Mouse (Mus musculus): Measurements from ENCODE around the gene Fam186b. TPM values are rescaled to one million over a fixed set of nuclear protein-coding genes. Genes with fewer than 3 reads are reported as not detected.

The Fam186b gene
- polyA plus RNA-seq, 1 experiment: 0.06 TPM

- H3K36me3 ChIP-seq (ENCODE audit: control insufficient read depth, insufficient read depth): no peaks in the 10 kb centered on the region
- peak overlapping the region; percentile 32 for H3K4me3 ChIP-seq
- TF ChIP-seq POLR2A (IDR thresholded peaks at IDR 0.05; ENCODE audit: insufficient read length, low read depth): no peak
- TF ChIP-seq TCF3 (IDR thresholded peaks at IDR 0.05; ENCODE audit: insufficient read length, low read depth): no peak
- no peak for TF ChIP-seq REST (IDR thresholded peaks at IDR 0.05; ENCODE audit: insufficient read depth, insufficient read length)
- no peak for TF ChIP-seq USF1 (IDR thresholded peaks at IDR 0.05; ENCODE audit: low read depth)
- TF ChIP-seq SRF (IDR thresholded peaks at IDR 0.05; ENCODE audit: control insufficient read depth, insufficient read length, low read depth): no peak
- no peak for TF ChIP-seq E2F4 (IDR thresholded peaks at IDR 0.05; ENCODE audit: insufficient read depth)
- no peak for TF ChIP-seq TCF12 (IDR thresholded peaks at IDR 0.05; ENCODE audit: insufficient read depth, poor library complexity, severe bottlenecking)
- TF ChIP-seq MAX (IDR thresholded peaks at IDR 0.05; ENCODE audit: low read depth): no peak
- TF ChIP-seq MYOG (IDR thresholded peaks at IDR 0.05; ENCODE audit: control insufficient read depth in 1 of 3, insufficient read depth in 1 of 3, insufficient read length in 2 of 3, low read depth in 2 of 3): no peak
- no peak for TF ChIP-seq POLR2AphosphoS2 (IDR thresholded peaks at IDR 0.05; ENCODE audit: insufficient read length, low read depth)
- TF ChIP-seq MYOD1 (IDR thresholded peaks at IDR 0.05; ENCODE audit: control insufficient read depth in 1 of 3, insufficient read length in 2 of 3, low read depth in 2 of 3): no peak
- no peak for TF ChIP-seq CEBPB (IDR thresholded peaks at IDR 0.05; ENCODE audit: insufficient read depth, poor library complexity, severe bottlenecking)
- H3K27me3 ChIP-seq (ENCODE audit: control insufficient read depth, insufficient read depth, insufficient read length): peaks cover 97% of the 10 kb centered on the region
- H3K4me2 ChIP-seq (ENCODE audit: low read depth): peak overlapping the region; percentile 100
- no peaks in the 10 kb centered on the region for H3K79me2 ChIP-seq (ENCODE audit: control insufficient read depth, insufficient read depth)
- H3ac ChIP-seq (ENCODE audit: control insufficient read depth, insufficient read length): no peak overlapping the region
Observed at GRCm38 (mm10) chr15:99225081-99225810, 70.4 kb downstream of the Fam186b start.

- H3K4me3 ChIP-seq: peak within 1 kb of the TSS; percentile 32
- peaks cover 97% of the 10 kb centered on the region for H3K27me3 ChIP-seq (ENCODE audit: control insufficient read depth, insufficient read depth, insufficient read length)
- peak within 1 kb of the TSS; percentile 100 for H3K4me2 ChIP-seq (ENCODE audit: low read depth)
- no peaks in the 10 kb centered on the region for H3K36me3 ChIP-seq (ENCODE audit: control insufficient read depth, insufficient read depth)
- H3K79me2 ChIP-seq (ENCODE audit: control insufficient read depth, insufficient read depth): no peaks in the 10 kb centered on the region
- no peak for TF ChIP-seq E2F4 (IDR thresholded peaks at IDR 0.05; ENCODE audit: insufficient read depth)
- no peak for TF ChIP-seq TCF3 (IDR thresholded peaks at IDR 0.05; ENCODE audit: insufficient read length, low read depth)
- no peak for TF ChIP-seq POLR2A (IDR thresholded peaks at IDR 0.05; ENCODE audit: insufficient read length, low read depth)
- no peak for TF ChIP-seq SRF (IDR thresholded peaks at IDR 0.05; ENCODE audit: control insufficient read depth, insufficient read length, low read depth)
- TF ChIP-seq TCF12 (IDR thresholded peaks at IDR 0.05; ENCODE audit: insufficient read depth, poor library complexity, severe bottlenecking): no peak
- no peak for TF ChIP-seq MAX (IDR thresholded peaks at IDR 0.05; ENCODE audit: low read depth)
- TF ChIP-seq MYOG (IDR thresholded peaks at IDR 0.05; ENCODE audit: control insufficient read depth in 1 of 3, insufficient read depth in 1 of 3, insufficient read length in 2 of 3, low read depth in 2 of 3): no peak
- TF ChIP-seq USF1 (IDR thresholded peaks at IDR 0.05; ENCODE audit: low read depth): no peak
- H3ac ChIP-seq (ENCODE audit: control insufficient read depth, insufficient read length): no peak within 1 kb of the TSS
Observed at GRCm38 (mm10) chr15:99224208-99224911, 71.3 kb downstream of the Fam186b start, which contains the start of gene Kcnh3. TSS of gene Kcnh3 (plus strand) at chr15:99224861.

- H3K27me3 ChIP-seq (ENCODE audit: control insufficient read depth, insufficient read depth, insufficient read length): peaks cover 91% of the 10 kb centered on the region
- H3K4me2 ChIP-seq (ENCODE audit: low read depth): peak overlapping the region; percentile 100
- peak overlapping the region; percentile 32 for H3K4me3 ChIP-seq
Observed at GRCm38 (mm10) chr15:99223585-99224207, 72.0 kb downstream of the Fam186b start.

GRCm38 (mm10) chr15:99222794-99223584, 72.7 kb downstream of the Fam186b start:
- TF ChIP-seq MYOD1 (IDR thresholded peaks at IDR 0.05; ENCODE audit: control insufficient read depth in 1 of 3, insufficient read length in 2 of 3, low read depth in 2 of 3) (no peak), REST (IDR thresholded peaks at IDR 0.05; ENCODE audit: insufficient read depth, insufficient read length) (no peak), MAX (IDR thresholded peaks at IDR 0.05; ENCODE audit: low read depth) (no peak), E2F4 (IDR thresholded peaks at IDR 0.05; ENCODE audit: insufficient read depth) (no peak), POLR2AphosphoS2 (IDR thresholded peaks at IDR 0.05; ENCODE audit: insufficient read length, low read depth) (no peak), USF1 (IDR thresholded peaks at IDR 0.05; ENCODE audit: low read depth) (no peak), TCF12 (IDR thresholded peaks at IDR 0.05; ENCODE audit: insufficient read depth, poor library complexity, severe bottlenecking) (no peak), SRF (IDR thresholded peaks at IDR 0.05; ENCODE audit: control insufficient read depth, insufficient read length, low read depth) (no peak), CEBPB (IDR thresholded peaks at IDR 0.05; ENCODE audit: insufficient read depth, poor library complexity, severe bottlenecking) (no peak), TCF3 (IDR thresholded peaks at IDR 0.05; ENCODE audit: insufficient read length, low read depth) (no peak), POLR2A (IDR thresholded peaks at IDR 0.05; ENCODE audit: insufficient read length, low read depth) (no peak)
- Histone ChIP-seq H3K4me2 (ENCODE audit: low read depth) (peak overlapping the region; percentile 100), H3K27me3 (ENCODE audit: control insufficient read depth, insufficient read depth, insufficient read length) (peaks cover 84% of the 10 kb centered on the region), H3K4me3 (peak overlapping the region; percentile 32), H3K36me3 (ENCODE audit: control insufficient read depth, insufficient read depth) (no peaks in the 10 kb centered on the region), H3ac (ENCODE audit: control insufficient read depth, insufficient read length) (no peak overlapping the region), H3K79me2 (ENCODE audit: control insufficient read depth, insufficient read depth) (no peaks in the 10 kb centered on the region)

More at GRCm38 (mm10) chr15:99223585-99224207, 72.0 kb downstream of the Fam186b start:
- H3K79me2 ChIP-seq (ENCODE audit: control insufficient read depth, insufficient read depth): no peaks in the 10 kb centered on the region
- H3K36me3 ChIP-seq (ENCODE audit: control insufficient read depth, insufficient read depth): no peaks in the 10 kb centered on the region
- TF ChIP-seq POLR2A (IDR thresholded peaks at IDR 0.05; ENCODE audit: insufficient read length, low read depth) (peak; percentile 23), USF1 (IDR thresholded peaks at IDR 0.05; ENCODE audit: low read depth) (no peak), MYOG (IDR thresholded peaks at IDR 0.05; ENCODE audit: control insufficient read depth in 1 of 3, insufficient read depth in 1 of 3, insufficient read length in 2 of 3, low read depth in 2 of 3) (no peak), TCF3 (IDR thresholded peaks at IDR 0.05; ENCODE audit: insufficient read length, low read depth) (no peak)
- H3ac ChIP-seq (ENCODE audit: control insufficient read depth, insufficient read length): no peak overlapping the region
